Mouse (Mus musculus) hindbrain, embryonic 13.5 days (tissue): ENCODE data around the gene Chadl. TPM values are rescaled to one million over a fixed set of nuclear protein-coding genes. Genes with fewer than 3 reads are reported as not detected.

Experiments
- ATAC-seq: fragments of 200-750 bp; cut with Nextera tagmentation; 2 replicates; pipeline ENCODE4 v1.8.0; 2017; ENCODE audit warnings: moderate TSS enrichment; ENCODE audit not compliant: low FRiP score
- H3K27ac ChIP-seq: fragments of 300-500 bp; sonication (generic); 2 replicates; pipeline ENCODE4 v1.5.1; 2015; ENCODE audit warnings: inconsistent platforms, mild to moderate bottlenecking, moderate library complexity
- H3K27me3 ChIP-seq: fragments of 300-500 bp; sonication (generic); 2 replicates; pipeline ENCODE4 v1.6.1; 2015; ENCODE audit warnings: mild to moderate bottlenecking, inconsistent platforms
- H3K36me3 ChIP-seq: fragments of 300-500 bp; sonication (generic); 2 replicates; pipeline ENCODE4 v1.6.1; 2015; ENCODE audit warnings: mild to moderate bottlenecking, inconsistent platforms
- H3K4me1 ChIP-seq: fragments of 300-500 bp; sonication (generic); replicated peaks from 2 replicates; pipeline ENCODE4 v1.6.1; 2015; ENCODE audit warnings: inconsistent platforms
- H3K4me2 ChIP-seq: fragments of 300-500 bp; sonication (generic); 2 replicates; pipeline ENCODE4 v1.6.1; 2015; ENCODE audit warnings: inconsistent platforms, mild to moderate bottlenecking, moderate library complexity
- H3K4me3 ChIP-seq: fragments of 300-500 bp; sonication (generic); 2 replicates; pipeline ENCODE4 v1.5.1; 2015; ENCODE audit warnings: mild to moderate bottlenecking, inconsistent platforms
- H3K9ac ChIP-seq: fragments of 300-500 bp; sonication (generic); 2 replicates; pipeline ENCODE4 v1.6.1; 2015; ENCODE audit warnings: mild to moderate bottlenecking, inconsistent platforms
- H3K9me3 ChIP-seq: fragments of 300-500 bp; sonication (generic); 2 replicates; pipeline ENCODE4 v1.6.1; 2016; ENCODE audit warnings: inconsistent platforms
- WGBS: fragments of 180-500 bp; shearing (Covaris S2); methylation state at CpG from one replicate; pipeline ENCODE4 v1.1.7; 2015; 5-methylcytosine and 5-hydroxymethylcytosine counted together
- polyA plus RNA-seq: library from polyadenylated mRNA; unstranded; fragments of >200 nt; fragmentation: Nextera tagmentation; extraction: Ambion mirVana; gene quantifications from 2 replicates; pipeline ENCODE4 v1.2.1, GENCODE M21; 2015

Gene Chadl
- polyA plus RNA-seq, 1 experiment from 2014 or later: 14.2 TPM

DNA sequence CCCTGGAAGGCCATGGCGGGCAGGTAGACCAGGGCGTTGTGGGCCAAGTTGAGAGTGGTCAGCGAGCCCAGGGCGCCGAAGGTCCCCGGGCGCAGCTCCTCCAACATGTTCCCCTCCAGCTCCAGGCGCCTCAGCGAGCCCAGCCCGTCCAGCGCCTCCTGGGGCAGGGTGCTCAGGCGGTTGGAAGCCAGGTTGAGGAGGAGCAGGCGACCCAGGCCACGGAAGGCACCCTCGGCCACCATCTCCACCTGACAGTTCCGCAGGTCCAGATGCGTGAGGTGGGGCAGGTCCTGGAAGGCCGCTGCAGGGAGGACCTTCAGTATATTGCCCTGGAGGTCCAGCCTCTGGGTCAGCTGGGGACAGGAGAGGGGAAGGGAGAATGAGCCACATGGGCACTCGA, 2.2 kb downstream of the Chadl start:
- Histone ChIP-seq H3K9ac (peak overlapping the region; percentile 83), H3K36me3 (no peaks in the 10 kb centered on the region), H3K27ac (no peak overlapping the region; the same call in 1 of the 2 replicates), H3K4me3 (peak overlapping the region; percentile 58), H3K4me2 (peak overlapping the region; percentile 91), H3K27me3 (peaks cover 59% of the 10 kb centered on the region), H3K9me3 (no peaks in the 10 kb centered on the region), H3K4me1 (peaks cover 26% of the 10 kb centered on the region)
- 26% methylated on average over 19 of the region's 19 CpGs for WGBS
- no peak for ATAC-seq

DNA sequence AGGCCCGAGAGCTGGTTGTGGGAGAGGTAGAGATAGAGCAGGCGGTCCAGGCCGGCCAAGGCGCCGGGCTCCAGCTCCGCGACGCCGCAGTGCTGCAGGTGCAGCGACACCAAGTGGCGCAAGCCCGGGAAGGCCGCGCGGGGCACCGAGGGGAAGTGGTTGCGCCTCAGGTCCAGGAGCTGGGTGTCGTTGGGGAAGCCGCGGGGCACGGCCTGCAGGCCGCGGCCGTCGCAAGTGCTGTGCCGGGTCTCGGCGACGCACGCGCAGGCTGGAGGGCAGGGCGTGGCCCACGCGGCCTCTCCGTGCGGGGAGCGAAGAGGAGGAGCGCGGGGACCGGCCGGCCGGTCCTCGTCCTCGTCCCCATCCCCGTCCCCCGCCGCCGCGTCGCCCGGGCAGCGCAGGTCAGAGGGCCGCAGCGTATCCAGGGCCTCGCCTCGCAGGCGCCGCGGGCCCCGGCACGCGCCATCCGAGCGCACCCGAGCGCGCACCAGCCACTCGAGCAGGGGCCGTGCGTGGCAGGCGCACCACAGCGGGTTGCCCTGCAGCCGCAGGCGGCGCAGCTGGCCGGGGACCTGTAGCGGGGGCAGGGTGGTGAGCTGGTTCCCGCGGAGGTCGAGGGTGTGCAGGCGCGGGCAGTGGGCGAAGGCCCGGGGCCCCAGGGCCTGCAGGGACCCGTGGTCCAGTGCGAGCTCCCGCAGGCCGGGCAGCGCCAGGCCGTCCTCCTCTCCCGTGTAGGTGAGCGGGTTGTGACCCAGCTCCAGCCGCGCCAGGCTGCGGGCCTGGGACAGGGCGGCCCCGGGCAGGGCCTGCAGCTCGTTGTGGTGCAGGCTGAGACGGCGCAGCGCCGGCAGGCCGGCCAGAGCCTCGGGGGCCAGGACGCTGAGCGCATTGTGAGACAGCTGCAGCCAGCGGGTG, 2.9 kb downstream of the Chadl start:
- Histone ChIP-seq H3K4me1 (peaks cover 26% of the 10 kb centered on the region), H3K27me3 (peaks cover 59% of the 10 kb centered on the region), H3K27ac (peak overlapping the region; percentile 30; the same call in 1 of the 2 replicates), H3K4me2 (peak overlapping the region; percentile 91), H3K4me3 (peak overlapping the region; percentile 58), H3K9ac (peak overlapping the region; percentile 83), H3K36me3 (no peaks in the 10 kb centered on the region), H3K9me3 (no peaks in the 10 kb centered on the region)
- under 1% methylated on average over 72 of the region's 107 CpGs for WGBS
- peak; percentile 77 for ATAC-seq

DNA sequence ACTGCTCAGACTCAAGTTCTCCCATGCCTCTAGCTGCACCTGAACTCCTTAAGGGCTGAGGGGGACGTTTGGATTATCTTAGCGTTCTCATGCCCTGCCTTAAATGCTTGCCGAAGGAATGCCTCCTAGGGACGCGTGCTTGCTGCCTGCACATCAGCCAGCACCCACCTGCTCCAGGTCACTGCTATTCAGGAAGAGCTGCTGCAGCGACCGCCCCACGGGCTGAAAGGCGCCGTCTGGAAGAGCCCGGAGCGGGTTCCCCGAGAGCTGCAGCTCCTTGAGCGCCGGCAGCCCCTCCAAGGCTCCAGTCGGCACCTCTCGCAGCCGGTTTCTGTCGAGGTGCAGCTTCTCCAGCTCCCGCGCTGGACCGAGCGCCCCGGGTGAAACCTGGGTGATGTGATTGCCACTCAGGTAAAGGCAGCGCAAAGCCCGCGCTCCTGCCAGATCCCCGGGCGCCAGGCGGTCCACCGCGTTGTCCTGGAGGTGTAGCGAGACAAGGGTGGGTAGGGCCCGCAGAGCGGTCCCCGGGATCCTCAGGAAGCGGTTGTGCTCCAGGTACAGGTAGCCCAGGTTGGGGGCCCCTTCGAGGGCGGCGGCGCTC, 3.6 kb downstream of the Chadl start:
- Histone ChIP-seq H3K36me3 (peaks cover 6% of the 10 kb centered on the region; the same call in 1 of the 2 replicates), H3K4me1 (peaks cover 26% of the 10 kb centered on the region), H3K27me3 (peaks cover 59% of the 10 kb centered on the region), H3K4me2 (peak overlapping the region; percentile 91), H3K27ac (0 out of 2 replicates have a peak overlapping the region, but pooled peaks have one; percentile 30), H3K9ac (peak overlapping the region; percentile 83), H3K4me3 (peak overlapping the region; percentile 58), H3K9me3 (no peaks in the 10 kb centered on the region)
- ATAC-seq: peak; percentile 37
- 5% methylated on average over 38 of the region's 41 CpGs for WGBS

DNA sequence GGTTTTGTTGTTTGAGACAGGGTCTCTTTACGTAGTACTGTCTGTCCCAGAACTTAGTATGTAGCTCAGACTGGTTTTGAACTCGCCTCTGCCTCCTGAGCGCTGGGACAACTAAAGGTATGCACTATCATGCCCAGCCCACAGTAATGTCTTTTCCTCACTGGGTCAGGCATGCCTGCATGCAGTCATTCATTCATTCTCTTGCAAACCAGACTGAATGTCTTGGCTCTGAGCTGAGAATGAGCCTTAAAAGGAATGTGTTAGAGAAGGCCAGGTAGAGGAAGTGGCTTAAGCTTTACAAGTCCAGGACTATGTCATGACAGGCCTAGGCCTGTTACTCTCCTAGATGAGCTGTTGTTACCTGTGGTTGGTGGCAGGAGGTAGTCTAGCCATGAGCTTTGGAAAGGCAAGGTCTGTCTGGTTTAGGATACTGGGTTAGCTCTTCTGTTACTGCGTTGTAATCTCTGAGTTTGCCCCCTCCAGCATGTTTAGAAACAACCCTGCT, 16.7 kb downstream of the Chadl start:
- no peak overlapping the region for H3K9ac ChIP-seq
- H3K9me3 ChIP-seq: no peaks in the 10 kb centered on the region
- no peak overlapping the region for H3K27ac ChIP-seq
- 93% methylated on average over 4 of the region's 4 CpGs for WGBS
- no peaks in the 10 kb centered on the region for H3K27me3 ChIP-seq
- H3K4me1 ChIP-seq: no peaks in the 10 kb centered on the region
- H3K4me2 ChIP-seq: no peak overlapping the region
- H3K36me3 ChIP-seq: peaks cover 93% of the 10 kb centered on the region
- no peak for ATAC-seq
- no peak overlapping the region for H3K4me3 ChIP-seq

DNA sequence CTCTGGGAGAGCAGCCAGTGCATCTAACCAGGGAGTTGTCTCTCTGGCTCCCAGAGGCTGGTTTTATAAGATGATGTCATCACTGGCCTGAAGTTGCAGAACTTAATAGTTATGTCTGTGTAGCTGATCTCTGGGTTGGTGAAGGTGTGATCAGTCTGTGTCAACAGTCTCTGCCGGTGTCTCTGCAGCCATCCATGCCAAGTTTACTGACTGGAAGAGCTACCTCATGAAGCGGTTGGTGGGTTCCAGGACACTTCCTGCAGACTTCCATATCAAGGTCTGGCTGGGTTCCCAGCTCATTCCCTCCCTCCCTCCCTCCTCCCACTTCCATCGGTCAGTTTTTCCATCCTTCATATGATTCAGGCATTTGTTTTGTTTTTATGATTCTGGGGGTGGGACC, 20.4 kb downstream of the Chadl start:
- H3K36me3 ChIP-seq: peaks cover 74% of the 10 kb centered on the region
- ATAC-seq: no peak
- H3K9me3 ChIP-seq: no peaks in the 10 kb centered on the region
- H3K4me3 ChIP-seq: no peak overlapping the region
- H3K9ac ChIP-seq: no peak overlapping the region
- H3K4me2 ChIP-seq: no peak overlapping the region
- H3K27me3 ChIP-seq: no peaks in the 10 kb centered on the region
- 94% methylated on average over 3 of the region's 3 CpGs for WGBS
- no peaks in the 10 kb centered on the region for H3K4me1 ChIP-seq
- no peak overlapping the region for H3K27ac ChIP-seq

DNA sequence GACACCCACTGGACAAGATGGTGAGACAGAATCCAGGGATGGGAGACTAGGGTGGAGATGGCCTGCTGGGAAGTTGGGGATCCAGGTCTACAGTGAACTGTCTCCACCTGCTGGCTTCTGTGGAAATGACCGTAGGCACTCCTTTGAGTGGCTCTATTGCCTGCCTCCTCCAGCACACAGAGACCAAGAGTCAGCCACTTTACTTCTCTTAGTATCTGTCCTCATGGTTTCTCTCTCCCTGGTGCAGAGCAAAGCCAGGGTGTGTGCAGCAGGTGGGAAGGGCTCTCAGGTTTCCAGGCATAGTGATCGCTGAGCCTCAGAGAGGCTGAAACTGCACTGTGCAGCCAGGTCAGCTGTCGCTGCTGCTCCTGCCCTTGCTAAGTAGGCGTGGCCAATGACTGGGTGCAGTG, 26.9 kb downstream of the Chadl start:
- Histone ChIP-seq H3K36me3 (peaks cover 61% of the 10 kb centered on the region), H3K4me3 (no peak overlapping the region), H3K9ac (no peak overlapping the region), H3K4me1 (peaks cover under 1% of the 10 kb centered on the region), H3K27ac (no peak overlapping the region), H3K4me2 (no peak overlapping the region), H3K27me3 (no peaks in the 10 kb centered on the region), H3K9me3 (no peaks in the 10 kb centered on the region)
- ATAC-seq: no peak
- 88% methylated on average over 4 of the region's 4 CpGs for WGBS

DNA sequence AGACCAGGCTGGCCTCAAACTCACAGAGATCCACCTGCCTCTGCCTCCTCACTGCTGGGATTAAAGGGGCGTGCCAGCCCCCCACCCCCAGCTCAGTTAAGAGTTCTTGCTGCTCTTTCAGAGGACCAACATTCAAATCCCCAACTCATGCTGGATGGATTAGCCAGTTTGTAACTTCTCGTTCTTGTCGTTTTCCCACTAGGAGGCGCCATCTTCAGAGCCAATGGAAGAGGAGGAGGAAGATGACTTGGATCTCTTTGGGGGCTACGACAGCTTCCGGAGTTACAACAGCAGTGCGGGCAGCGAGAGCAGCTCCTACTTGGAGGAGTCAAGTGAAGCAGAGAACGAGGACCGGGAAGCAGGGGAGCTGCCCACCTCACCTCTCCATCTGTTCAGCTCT, 30.1 kb downstream of the Chadl start:
- WGBS: 88% methylated on average over 10 of the region's 10 CpGs
- Histone ChIP-seq H3K4me2 (no peak overlapping the region), H3K4me3 (no peak overlapping the region), H3K27ac (no peak overlapping the region), H3K9me3 (no peaks in the 10 kb centered on the region), H3K36me3 (peaks cover 44% of the 10 kb centered on the region), H3K9ac (no peak overlapping the region), H3K27me3 (no peaks in the 10 kb centered on the region), H3K4me1 (peaks cover 10% of the 10 kb centered on the region)
- ATAC-seq: no peak

DNA sequence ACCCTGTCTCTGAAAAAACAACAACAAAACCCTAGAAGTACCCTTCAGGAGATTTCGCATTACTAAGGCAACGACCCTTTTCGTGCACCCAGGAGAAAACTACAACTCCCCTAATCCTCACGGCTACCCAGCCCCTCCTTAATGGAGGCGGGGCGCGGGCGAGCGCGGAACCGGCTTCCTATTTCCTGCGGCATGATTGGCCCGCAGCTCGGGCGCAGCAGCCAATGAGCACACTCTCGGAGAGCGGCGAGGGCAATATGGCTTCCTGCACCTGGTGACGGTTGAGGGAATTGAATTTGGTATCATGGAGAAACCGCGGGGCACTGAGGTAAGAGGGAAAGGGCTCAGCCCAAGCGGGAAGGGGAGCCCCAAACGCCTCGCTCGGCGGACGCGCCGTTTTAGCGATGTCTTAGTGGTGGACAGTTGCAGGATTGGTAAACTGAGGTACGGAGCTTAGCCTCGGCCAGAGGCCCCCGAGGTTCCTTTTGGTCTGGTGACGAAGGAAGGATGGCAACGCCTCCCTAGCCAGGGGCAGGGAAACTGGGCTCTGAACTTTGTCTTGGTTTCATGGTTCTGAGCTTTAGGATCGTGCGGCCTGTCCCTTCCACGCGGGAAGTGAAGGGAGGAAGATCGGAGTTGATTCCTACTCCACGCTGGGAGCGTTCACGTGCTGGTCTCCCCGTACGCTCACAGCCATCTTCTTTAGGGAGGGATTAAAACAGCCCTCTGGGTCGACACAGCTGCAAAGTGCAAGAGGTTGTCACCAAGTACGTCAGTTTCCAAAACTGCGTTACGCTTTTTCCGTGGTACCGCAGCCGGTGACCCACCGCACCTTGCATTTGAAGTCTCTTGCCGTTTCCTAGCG, 33.2 kb downstream of the Chadl start, which contains the start of gene L3mbtl2:
L3mbtl2 (plus strand) TSS at position 193 of the 865 bp plus-strand sequence.
- no peaks in the 10 kb centered on the region for H3K9me3 ChIP-seq
- peak within 1 kb of the TSS; percentile 86 for H3K4me3 ChIP-seq
- H3K9ac ChIP-seq: peak within 1 kb of the TSS; percentile 81
- no peaks in the 10 kb centered on the region for H3K27me3 ChIP-seq
- ATAC-seq: peak; percentile 99
- peaks cover 22% of the 10 kb centered on the region for H3K36me3 ChIP-seq
- H3K4me1 ChIP-seq: peaks cover 10% of the 10 kb centered on the region
- peak within 1 kb of the TSS; percentile 88 for H3K4me2 ChIP-seq
- peak within 1 kb of the TSS; percentile 76 for H3K27ac ChIP-seq
- WGBS: 1% methylated on average over 55 of the region's 55 CpGs

DNA sequence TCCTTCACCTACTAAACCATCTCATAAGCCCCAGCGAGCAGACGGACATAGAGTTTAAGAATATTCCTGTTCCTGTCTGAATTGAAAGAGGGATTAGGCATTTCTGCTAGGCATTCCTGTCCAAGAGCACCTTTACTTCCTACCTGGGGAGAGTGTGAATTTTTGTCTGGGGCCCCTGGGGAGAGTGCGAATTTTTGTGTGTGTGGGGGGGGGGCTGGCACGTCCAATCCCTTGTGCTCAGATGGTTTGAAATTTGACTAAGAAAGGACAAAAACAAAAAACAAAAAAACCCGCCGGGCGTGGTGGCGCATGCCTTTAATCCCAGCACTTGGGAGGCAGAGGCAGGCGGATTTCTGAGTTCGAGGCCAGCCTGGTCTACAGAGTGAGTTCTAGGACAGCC, 33.8 kb downstream of the Chadl start:
- Histone ChIP-seq H3K9me3 (no peaks in the 10 kb centered on the region), H3K4me1 (peaks cover 10% of the 10 kb centered on the region), H3K27me3 (no peaks in the 10 kb centered on the region), H3K4me3 (peak overlapping the region; percentile 86), H3K9ac (no peak overlapping the region), H3K27ac (no peak overlapping the region), H3K4me2 (peak overlapping the region; percentile 88), H3K36me3 (peaks cover 16% of the 10 kb centered on the region)
- ATAC-seq: peak; percentile 4; the same call in 1 of the 2 replicates
- WGBS: 61% methylated on average over 10 of the region's 10 CpGs

DNA sequence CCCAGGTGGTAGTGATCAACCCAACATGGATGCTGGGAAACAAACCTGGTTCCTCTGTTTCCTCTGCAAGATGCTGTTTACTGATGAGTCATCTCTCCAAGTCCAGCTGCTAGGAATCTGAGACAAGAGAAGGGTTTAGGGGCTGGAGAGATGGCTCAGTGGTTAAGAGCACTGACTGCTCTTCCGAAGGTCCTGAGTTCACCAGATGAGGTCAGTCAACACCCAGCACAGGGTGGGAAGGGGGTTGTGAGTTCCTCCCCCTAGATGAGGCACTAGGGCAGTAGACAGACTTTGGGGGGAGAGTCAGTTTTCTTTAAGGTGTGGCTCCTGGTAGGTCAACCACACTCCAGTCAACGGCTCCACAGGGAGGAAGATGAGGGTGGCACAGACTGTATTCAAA, 35.4 kb downstream of the Chadl start:
- ATAC-seq: no peak
- no peak overlapping the region for H3K27ac ChIP-seq

DNA sequence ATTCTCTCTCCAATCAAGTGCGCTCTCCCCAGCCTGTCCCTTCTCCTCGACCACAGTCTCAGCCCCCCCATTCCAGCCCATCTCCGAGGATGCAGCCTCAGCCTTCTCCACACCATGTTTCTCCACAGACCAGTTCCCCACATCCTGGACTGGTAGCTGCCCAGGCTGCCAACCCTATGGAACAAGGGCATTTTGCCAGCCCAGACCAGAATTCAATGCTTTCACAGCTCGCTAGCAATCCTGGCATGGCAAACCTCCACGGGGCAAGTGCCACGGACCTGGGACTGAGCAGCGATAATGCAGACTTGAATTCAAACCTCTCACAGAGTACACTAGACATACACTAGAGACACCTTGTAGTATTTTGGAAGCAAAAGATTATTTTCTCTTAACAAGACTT, 46.5 kb downstream of the Chadl start:
- no peak overlapping the region for H3K27ac ChIP-seq
- no peak overlapping the region for H3K9ac ChIP-seq
- WGBS: 94% methylated on average over 7 of the region's 7 CpGs
- peaks cover 68% of the 10 kb centered on the region for H3K36me3 ChIP-seq
- no peak for ATAC-seq
- no peaks in the 10 kb centered on the region for H3K27me3 ChIP-seq
- no peaks in the 10 kb centered on the region for H3K9me3 ChIP-seq
- no peaks in the 10 kb centered on the region for H3K4me1 ChIP-seq
- H3K4me3 ChIP-seq: no peak overlapping the region
- no peak overlapping the region for H3K4me2 ChIP-seq

More for the DNA sequence above, 35.4 kb downstream of the Chadl start:
- WGBS: 90% methylated on average over 2 of the region's 2 CpGs
- H3K9ac ChIP-seq: no peak overlapping the region
- no peak overlapping the region for H3K4me2 ChIP-seq
- peaks cover 10% of the 10 kb centered on the region for H3K4me1 ChIP-seq
- H3K9me3 ChIP-seq: no peaks in the 10 kb centered on the region
- no peaks in the 10 kb centered on the region for H3K36me3 ChIP-seq
- H3K4me3 ChIP-seq: no peak overlapping the region
- no peaks in the 10 kb centered on the region for H3K27me3 ChIP-seq
